ENCODE assay signal across 16 mouse cellular contexts in the genomic region with DNA sequence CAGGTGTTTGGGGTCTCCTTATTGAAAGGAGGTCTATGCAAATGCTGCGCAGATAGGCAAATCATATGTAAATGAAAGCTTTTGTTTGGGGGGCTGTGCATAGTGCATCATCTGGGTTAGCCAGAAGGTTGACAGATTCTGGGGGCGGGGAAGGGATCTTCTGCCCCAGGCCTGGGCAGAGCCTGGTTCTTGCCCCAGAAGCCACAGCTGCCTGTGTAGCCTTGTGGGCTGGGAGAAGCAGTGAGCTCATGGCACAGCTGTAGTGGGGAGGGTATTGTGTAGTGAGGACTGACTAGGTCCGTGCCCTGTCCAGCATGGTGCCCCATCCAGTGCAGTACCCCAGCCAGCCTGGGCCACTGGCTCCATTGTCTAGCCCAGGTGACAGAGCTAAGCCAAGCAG. TPM values are rescaled to one million over a fixed set of nuclear protein-coding genes. Genes with fewer than 3 reads are reported as not detected.
DNase-seq lines count a peak whose midpoint lies in the region; ATAC-seq and TF ChIP-seq lines count a peak whose summit lies in the region.
"Had no signal": no experiment of that assay in that cellular context is flagged by ENCODE, and none has a peak within 500 bp of the region (broad histone marks: within the 10 kb centered on the region; RNA-seq: fewer than 3 reads in every experiment).

No protein-coding gene starts in this region.

- no peak overlapping the region for H3K9ac ChIP-seq in midbrain, embryonic 15.5 days
- H3K9ac ChIP-seq in stomach, postnatal 0 days (ENCODE audit: low read length): no peak overlapping the region
- H3K9ac ChIP-seq: heart, embryonic 15.5 days had no signal

- no peak for TF ChIP-seq EP300 in stomach, postnatal 0 days (optimal IDR thresholded peaks at IDR 0.05)

- ATAC-seq in midbrain, embryonic 15.5 days (replicated peaks): no peak; the same call in 1 of the 2 replicates
- no peak for ATAC-seq in stomach, postnatal 0 days (ENCODE audit: low FRiP score, low TSS enrichment)
- no peak for ATAC-seq in megakaryocyte progenitor cell, adult 5-6 weeks (replicated peaks; ENCODE audit: poor library complexity)

- TF ChIP-seq CTCF in gastrocnemius, adult 2 months (IDR thresholded peaks at IDR 0.05): no peak
- no peak for TF ChIP-seq CTCF in brain, embryonic 14.5 days (IDR thresholded peaks at IDR 0.05; ENCODE audit: borderline replicate concordance, extremely low read depth, insufficient read depth, insufficient read length)
- TF ChIP-seq CTCF in stomach, postnatal 0 days (IDR thresholded peaks at IDR 0.05; ENCODE audit: low read depth): no peak

- intact Hi-C loops in gastrocnemius, adult 2 months (cut with DNase I): loop anchor here (5.0 kb wide), 2 partner anchors 98 to 188 kb away; partner anchors contain the start of genes Casq1 and Pex19

- 62% methylated on average over 3 of the region's 3 CpGs for WGBS in hindbrain, embryonic 10.5 days
- 26% methylated on average over 3 of the region's 3 CpGs for WGBS in midbrain, embryonic 15.5 days
- WGBS in stomach, postnatal 0 days: 83% methylated on average over 3 of the region's 3 CpGs

- TF ChIP-seq POLR2A in brain, embryonic 14.5 days (IDR thresholded peaks at IDR 0.05; ENCODE audit: borderline replicate concordance, extremely low read depth, insufficient read depth, insufficient read length, poor library complexity, severe bottlenecking): no peak

- no peak overlapping the region for H3K4me3 ChIP-seq in gastrocnemius, adult 2 months
- H3K4me3 ChIP-seq in hindbrain, embryonic 10.5 days: peak overlapping the region; percentile 20; the same call in 1 of the 2 replicates
- H3K4me3 ChIP-seq in midbrain, embryonic 15.5 days: no peak overlapping the region
- no peak overlapping the region for H3K4me3 ChIP-seq in stomach, postnatal 0 days (ENCODE audit: low read depth, low read length)
- H3K4me3 ChIP-seq: heart, embryonic 15.5 days had no signal

- H3K27ac ChIP-seq in gastrocnemius, adult 2 months: no peak overlapping the region
- H3K27ac ChIP-seq in hindbrain, embryonic 10.5 days: peak overlapping the region; percentile 92
- H3K27ac ChIP-seq in midbrain, embryonic 15.5 days: peak overlapping the region; percentile 55; the same call in 1 of the 2 replicates
- no peak overlapping the region for H3K27ac ChIP-seq in stomach, postnatal 0 days (replicated peaks)
- H3K27ac ChIP-seq: heart, embryonic 15.5 days had no signal

- peaks cover 40% of the 10 kb centered on the region for H3K36me3 ChIP-seq in hindbrain, embryonic 10.5 days
- H3K36me3 ChIP-seq in midbrain, embryonic 15.5 days (replicated peaks): no peaks in the 10 kb centered on the region
- peaks cover 8% of the 10 kb centered on the region; the same call in 1 of the 2 replicates for H3K36me3 ChIP-seq in stomach, postnatal 0 days (ENCODE audit: control insufficient read depth, insufficient read depth, low read length)
- H3K36me3 ChIP-seq: heart, embryonic 15.5 days had no signal

- peaks cover 90% of the 10 kb centered on the region for H3K4me1 ChIP-seq in hindbrain, embryonic 10.5 days (replicated peaks)
- peaks cover 47% of the 10 kb centered on the region for H3K4me1 ChIP-seq in midbrain, embryonic 15.5 days
- peaks cover 4% of the 10 kb centered on the region for H3K4me1 ChIP-seq in stomach, postnatal 0 days (replicated peaks; ENCODE audit: control insufficient read depth, insufficient read depth)

- no peak overlapping the region; the same call in 1 of the 2 replicates for H3K4me2 ChIP-seq in midbrain, embryonic 15.5 days
- H3K4me2 ChIP-seq in stomach, postnatal 0 days (replicated peaks; ENCODE audit: low read depth): no peak overlapping the region
- H3K4me2 ChIP-seq: heart, embryonic 15.5 days had no signal

- DNase-seq in gastrocnemius, adult 2 months: peak; percentile 19
- no peak for DNase-seq in gastrocnemius, postnatal 10 days
- DNase-seq in brain, embryonic 14.5 days (ENCODE audit: low read depth): peak; percentile 90
- DNase-seq in hindbrain, embryonic 10.5 days (ENCODE audit: low spot score): no peak
- DNase-seq in stomach, postnatal 0 days (ENCODE audit: low spot score): no peak
- DNase-seq in adrenal gland, postnatal 4 days (ENCODE audit: low spot score in 2 of 2): no peak
- DNase-seq: adrenal gland, adult 8-10 months; gastrocnemius, postnatal 25 days; kidney, adult 18-20 months; layer of hippocampus, adult 9-11 months; lung, postnatal 14 days had no signal

- H3K9me3 ChIP-seq in hindbrain, embryonic 10.5 days: no peaks in the 10 kb centered on the region
- H3K9me3 ChIP-seq in midbrain, embryonic 15.5 days: no peaks in the 10 kb centered on the region
- H3K9me3 ChIP-seq in stomach, postnatal 0 days (ENCODE audit: control insufficient read depth, low read length): no peaks in the 10 kb centered on the region
- H3K9me3 ChIP-seq: heart, embryonic 15.5 days had no signal

- H3K27me3 ChIP-seq in hindbrain, embryonic 10.5 days (ENCODE audit: insufficient read depth, poor library complexity, severe bottlenecking): peaks cover 37% of the 10 kb centered on the region
- no peaks in the 10 kb centered on the region for H3K27me3 ChIP-seq in midbrain, embryonic 15.5 days (replicated peaks)
- H3K27me3 ChIP-seq in stomach, postnatal 0 days (ENCODE audit: control insufficient read depth, insufficient read depth, low read length): no peaks in the 10 kb centered on the region
- H3K27me3 ChIP-seq: heart, embryonic 15.5 days had no signal

RNA-seq across cellular contexts. Expression of gene Kcnj9, which starts 14.2 kb away (rescaled TPM):
- not detected for total RNA-seq in gastrocnemius, adult 2 months (2021)
- total RNA-seq in gastrocnemius, postnatal 10 days (2021): under 1 TPM; 0.07 to 0.14 TPM
- 6.9 and 8.0 TPM in 2 replicates for polyA plus RNA-seq in brain, embryonic 14.5 days (2012; rRNA removed)
- 0.11 and 0.71 TPM in 2 replicates for polyA plus RNA-seq in hindbrain, embryonic 10.5 days (2016; fragmentation: Nextera tagmentation; extraction: Ambion mirVana)
- 5.6 and 5.9 TPM in 2 replicates for polyA plus RNA-seq in midbrain, embryonic 15.5 days (2015; fragmentation: Nextera tagmentation; extraction: Ambion mirVana)
- polyA plus RNA-seq in stomach, postnatal 0 days (2015; fragmentation: Nextera tagmentation; extraction: Ambion mirVana): 0.07 TPM in 2 replicates
- total RNA-seq in megakaryocyte progenitor cell, adult 5-6 weeks (2015): not detected in 2 replicates
- not detected in 2 replicates for total RNA-seq in megakaryocyte progenitor cell, adult 5-6 weeks (2017)
- total RNA-seq in adrenal gland, postnatal 4 days (2021): under 1 TPM; 0.11 to 0.20 TPM
- total RNA-seq: gastrocnemius, postnatal 25 days had no signal
- polyA plus RNA-seq: heart, embryonic 15.5 days; small intestine, adult 2 months had no signal

RNA-seq across cellular contexts. Expression of gene Atp1a2, which starts 17.0 kb away (rescaled TPM):
- 1,000 to 10,000 TPM in 1 of 2 experiments, 100 to 1,000 TPM in 1; 838 to 1,060 TPM for total RNA-seq in gastrocnemius, adult 2 months (2021)
- 100 to 1,000 TPM; 695 to 761 TPM for total RNA-seq in gastrocnemius, postnatal 10 days (2021)
- polyA plus RNA-seq in brain, embryonic 14.5 days (2012; rRNA removed): 51.5 and 82.9 TPM in 2 replicates
- polyA plus RNA-seq in hindbrain, embryonic 10.5 days (2016; fragmentation: Nextera tagmentation; extraction: Ambion mirVana): 2.1 and 2.3 TPM in 2 replicates
- polyA plus RNA-seq in midbrain, embryonic 15.5 days (2015; fragmentation: Nextera tagmentation; extraction: Ambion mirVana): 56.5 and 63.1 TPM in 2 replicates
- polyA plus RNA-seq in stomach, postnatal 0 days (2015; fragmentation: Nextera tagmentation; extraction: Ambion mirVana): 3.1 and 4.1 TPM in 2 replicates
- not detected in 2 replicates for total RNA-seq in megakaryocyte progenitor cell, adult 5-6 weeks (2015)
- not detected in 2 replicates for total RNA-seq in megakaryocyte progenitor cell, adult 5-6 weeks (2017)
- total RNA-seq in adrenal gland, postnatal 4 days (2021): 10 to 100 TPM; 50.9 to 70.2 TPM

RNA-seq across cellular contexts. Expression of gene Kcnj10, which starts 26.1 kb away (rescaled TPM):
- under 1 TPM in 1 of 2 experiments, not detected in 1; 0.06 TPM for total RNA-seq in gastrocnemius, adult 2 months (2021)
- 1 to 10 TPM in 1 of 2 experiments, under 1 TPM in 1; 0.87 to 1.2 TPM for total RNA-seq in gastrocnemius, postnatal 10 days (2021)
- polyA plus RNA-seq in brain, embryonic 14.5 days (2012; rRNA removed): 3.2 and 5.9 TPM in 2 replicates
- 0.31 and 0.77 TPM in 2 replicates for polyA plus RNA-seq in hindbrain, embryonic 10.5 days (2016; fragmentation: Nextera tagmentation; extraction: Ambion mirVana)
- 1.8 TPM in 2 replicates for polyA plus RNA-seq in midbrain, embryonic 15.5 days (2015; fragmentation: Nextera tagmentation; extraction: Ambion mirVana)
- 0.17 and 0.25 TPM in 2 replicates for polyA plus RNA-seq in stomach, postnatal 0 days (2015; fragmentation: Nextera tagmentation; extraction: Ambion mirVana)
- 0.20 and 0.24 TPM in 2 replicates for total RNA-seq in megakaryocyte progenitor cell, adult 5-6 weeks (2015)
- 0.04 and 0.14 TPM in 2 replicates for total RNA-seq in megakaryocyte progenitor cell, adult 5-6 weeks (2017)
- total RNA-seq in adrenal gland, postnatal 4 days (2021): 1 to 10 TPM; 1.8 to 4.5 TPM

RNA-seq across cellular contexts. Expression of gene Igsf8, which starts 53.5 kb away (rescaled TPM):
- 1 to 10 TPM; 7.4 to 8.3 TPM for total RNA-seq in gastrocnemius, adult 2 months (2021)
- total RNA-seq in gastrocnemius, postnatal 10 days (2021): 10 to 100 TPM; 15.4 to 19.1 TPM
- polyA plus RNA-seq in brain, embryonic 14.5 days (2012; rRNA removed): 110 and 207 TPM in 2 replicates
- 63.5 and 142 TPM in 2 replicates for polyA plus RNA-seq in hindbrain, embryonic 10.5 days (2016; fragmentation: Nextera tagmentation; extraction: Ambion mirVana)
- 66.2 and 77.2 TPM in 2 replicates for polyA plus RNA-seq in midbrain, embryonic 15.5 days (2015; fragmentation: Nextera tagmentation; extraction: Ambion mirVana)
- polyA plus RNA-seq in stomach, postnatal 0 days (2015; fragmentation: Nextera tagmentation; extraction: Ambion mirVana): 19.1 and 19.5 TPM in 2 replicates
- total RNA-seq in megakaryocyte progenitor cell, adult 5-6 weeks (2015): 28.8 and 29.7 TPM in 2 replicates
- total RNA-seq in megakaryocyte progenitor cell, adult 5-6 weeks (2017): 25.5 and 30.6 TPM in 2 replicates
- total RNA-seq in adrenal gland, postnatal 4 days (2021): 10 to 100 TPM; 45.3 to 55.6 TPM

RNA-seq across cellular contexts. Expression of gene Atp1a4, which starts 56.7 kb away (rescaled TPM):
- under 1 TPM; 0.20 to 0.43 TPM for total RNA-seq in gastrocnemius, adult 2 months (2021)
- under 1 TPM; 0.61 to 0.66 TPM for total RNA-seq in gastrocnemius, postnatal 10 days (2021)
- polyA plus RNA-seq in brain, embryonic 14.5 days (2012; rRNA removed): 0.05 and 0.08 TPM in 2 replicates
- polyA plus RNA-seq in hindbrain, embryonic 10.5 days (2016; fragmentation: Nextera tagmentation; extraction: Ambion mirVana): not detected in 2 replicates
- polyA plus RNA-seq in midbrain, embryonic 15.5 days (2015; fragmentation: Nextera tagmentation; extraction: Ambion mirVana): 0.05 TPM in 1 of 2 replicates, not detected in the other
- not detected in 2 replicates for polyA plus RNA-seq in stomach, postnatal 0 days (2015; fragmentation: Nextera tagmentation; extraction: Ambion mirVana)
- total RNA-seq in megakaryocyte progenitor cell, adult 5-6 weeks (2015): not detected in 2 replicates
- total RNA-seq in megakaryocyte progenitor cell, adult 5-6 weeks (2017): not detected in 2 replicates
- total RNA-seq in adrenal gland, postnatal 4 days (2021): under 1 TPM; 0.39 to 0.45 TPM
- polyA plus RNA-seq: cerebellum, adult 2 months; small intestine, adult 2 months had no signal

Comparison
In these comparisons a context has a peak if more than half of its experiments do, and no peak if none do; other contexts are left out.
1. DNase-seq: peak in gastrocnemius, adult 2 months (single experiment) and brain, embryonic 14.5 days (single experiment); none in gastrocnemius, postnatal 10 days (single experiment), hindbrain, embryonic 10.5 days (single experiment), stomach, postnatal 0 days (single experiment) and adrenal gland, postnatal 4 days (0 of 2).
2. H3K27ac ChIP-seq: peak in hindbrain, embryonic 10.5 days (single experiment) and midbrain, embryonic 15.5 days (single experiment); none in gastrocnemius, adult 2 months (single experiment) and stomach, postnatal 0 days (single experiment).
3. RNA of gene Atp1a2, which starts 17.0 kb away (total RNA-seq): 838 to 1,060 TPM in gastrocnemius, adult 2 months, 695 to 761 TPM in gastrocnemius, postnatal 10 days and 50.9 to 70.2 TPM in adrenal gland, postnatal 4 days; not detected in megakaryocyte progenitor cell, adult 5-6 weeks; every median in the first group is over 10 times any median in the second.